8 mouse cellular contexts compared by ENCODE assay signal in the genomic region with DNA sequence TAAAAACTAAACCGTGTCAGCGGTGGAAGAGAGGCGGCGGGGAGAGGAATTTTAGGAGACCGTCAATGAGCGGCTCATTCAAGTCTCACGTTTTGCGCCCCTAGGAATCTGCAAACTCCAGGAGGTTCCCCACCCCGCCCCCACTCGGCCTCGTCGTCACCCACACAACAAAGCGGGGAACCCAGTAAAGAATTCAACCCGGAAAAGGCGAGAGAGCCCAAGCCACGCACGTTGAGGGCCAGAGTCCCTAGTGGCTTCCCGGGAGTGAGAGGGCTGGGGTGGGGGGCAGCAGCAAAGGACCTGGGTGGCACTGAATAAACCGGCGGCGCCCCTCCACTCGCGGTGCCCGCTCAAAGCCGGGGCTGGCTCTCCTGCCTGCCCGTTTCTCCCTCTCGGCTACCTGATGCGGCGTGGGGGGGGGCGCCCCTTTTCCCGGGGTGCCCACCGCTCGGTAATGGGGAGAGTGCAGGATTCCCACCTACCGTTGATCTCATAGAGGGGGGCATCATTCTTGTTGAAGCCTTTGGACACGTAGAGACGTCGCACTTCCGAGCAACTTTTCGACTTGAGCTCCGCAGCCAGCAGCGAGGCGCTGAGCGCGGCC. TPM values are rescaled to one million over a fixed set of nuclear protein-coding genes. Genes with fewer than 3 reads are reported as not detected.
DNase-seq lines count a peak whose midpoint lies in the region; ATAC-seq and TF ChIP-seq lines count a peak whose summit lies in the region.

No protein-coding gene starts in this region.

- WGBS in forebrain, embryonic 10.5 days: 17% methylated on average over 43 of the region's 44 CpGs
- 14% methylated on average over 39 of the region's 44 CpGs for WGBS in intestine, embryonic 14.5 days
- 23% methylated on average over 35 of the region's 44 CpGs for WGBS in lung, embryonic 16.5 days

- H3K27me3 ChIP-seq in E14TG2a.4 (ENCODE audit: insufficient read depth, low read length): peaks cover 10% of the 10 kb centered on the region
- peaks cover 49% of the 10 kb centered on the region for H3K27me3 ChIP-seq in forebrain, embryonic 10.5 days (ENCODE audit: poor library complexity, severe bottlenecking)
- H3K27me3 ChIP-seq in intestine, embryonic 14.5 days (replicated peaks; ENCODE audit: control insufficient read depth, insufficient read depth, low read length): peaks cover 19% of the 10 kb centered on the region; the same call in 1 of the 2 replicates
- no peaks in the 10 kb centered on the region for H3K27me3 ChIP-seq in lung, embryonic 16.5 days (ENCODE audit: control insufficient read depth, insufficient read depth, low read depth, low read length)

- H3K9me3 ChIP-seq in E14TG2a.4 (ENCODE audit: low read length): no peaks in the 10 kb centered on the region
- no peaks in the 10 kb centered on the region for H3K9me3 ChIP-seq in forebrain, embryonic 10.5 days
- no peaks in the 10 kb centered on the region for H3K9me3 ChIP-seq in intestine, embryonic 14.5 days (ENCODE audit: control insufficient read depth, low read length)
- no peaks in the 10 kb centered on the region for H3K9me3 ChIP-seq in lung, embryonic 16.5 days (ENCODE audit: control insufficient read depth, low read length)

- no peak for ATAC-seq in intestine, embryonic 14.5 days (replicated peaks; ENCODE audit: low FRiP score, low TSS enrichment, low read depth)
- ATAC-seq in lung, embryonic 16.5 days (ENCODE audit: low read depth): peak; percentile 3; the same call in 1 of the 2 replicates
- no peak for ATAC-seq in inflammation-experienced regulatory T-cells, adult 6 months

- TF ChIP-seq CTCF in E14TG2a.4 (conservative IDR thresholded peaks at IDR 0.05; ENCODE audit: low read length): no peak

- peak overlapping the region; percentile 93 for H3K27ac ChIP-seq in forebrain, embryonic 10.5 days
- H3K27ac ChIP-seq in intestine, embryonic 14.5 days (ENCODE audit: low read depth): no peak overlapping the region; the same call in 1 of the 2 replicates
- peak overlapping the region; percentile 38 for H3K27ac ChIP-seq in lung, embryonic 16.5 days (ENCODE audit: low read length)

- H3K4me2 ChIP-seq in intestine, embryonic 14.5 days (ENCODE audit: low read length): peak overlapping the region; percentile 65
- H3K4me2 ChIP-seq in lung, embryonic 16.5 days (ENCODE audit: low read depth, low read length): peak overlapping the region; percentile 67

- H3K9ac ChIP-seq in intestine, embryonic 14.5 days (ENCODE audit: low read length): peak overlapping the region; percentile 55
- H3K9ac ChIP-seq in lung, embryonic 16.5 days (ENCODE audit: low read length): peak overlapping the region; percentile 75

- peaks cover 9% of the 10 kb centered on the region; the same call in 1 of the 2 replicates for H3K36me3 ChIP-seq in E14TG2a.4 (ENCODE audit: insufficient read depth, low read length)
- peaks cover 24% of the 10 kb centered on the region for H3K36me3 ChIP-seq in forebrain, embryonic 10.5 days (replicated peaks)
- no peaks in the 10 kb centered on the region for H3K36me3 ChIP-seq in intestine, embryonic 14.5 days (ENCODE audit: control insufficient read depth, insufficient read depth, low read length)
- H3K36me3 ChIP-seq in lung, embryonic 16.5 days (ENCODE audit: control insufficient read depth, insufficient read depth, low read length): no peaks in the 10 kb centered on the region

- DNase-seq in embryo, embryonic 10.5 days (ENCODE audit: low spot score): peak; percentile 14
- no peak for DNase-seq in embryo, embryonic 10 days (ENCODE audit: low spot score)
- peak; percentile 26 for DNase-seq in forebrain, embryonic 10.5 days (ENCODE audit: extremely low spot score, low spot score)
- peak; percentile 61 for DNase-seq in intestine, embryonic 14.5 days (ENCODE audit: low spot score)
- no peak for DNase-seq in cerebellum, adult 8-10 months

- peak overlapping the region; percentile 82 for H3K4me3 ChIP-seq in E14TG2a.4 (replicated peaks; ENCODE audit: low read length)
- peak overlapping the region; percentile 70 for H3K4me3 ChIP-seq in forebrain, embryonic 10.5 days
- peak overlapping the region; percentile 47 for H3K4me3 ChIP-seq in intestine, embryonic 14.5 days (ENCODE audit: low read depth, low read length)
- peak overlapping the region; percentile 56 for H3K4me3 ChIP-seq in lung, embryonic 16.5 days (ENCODE audit: low read length)

- peaks cover 46% of the 10 kb centered on the region for H3K4me1 ChIP-seq in E14TG2a.4 (replicated peaks; ENCODE audit: low read depth, low read length)
- peaks cover 44% of the 10 kb centered on the region for H3K4me1 ChIP-seq in forebrain, embryonic 10.5 days
- H3K4me1 ChIP-seq in intestine, embryonic 14.5 days (replicated peaks; ENCODE audit: control insufficient read depth, insufficient read depth, low read length): no peaks in the 10 kb centered on the region
- H3K4me1 ChIP-seq in lung, embryonic 16.5 days (replicated peaks; ENCODE audit: control insufficient read depth, insufficient read depth, low read length): peaks cover 6% of the 10 kb centered on the region

RNA-seq across cellular contexts. Expression of a gene that starts 0.8 kb away (rescaled TPM):
- 74.0 and 83.7 TPM in 2 replicates for polyA plus RNA-seq in forebrain, embryonic 10.5 days (2016; fragmentation: Nextera tagmentation; extraction: Ambion mirVana)
- polyA plus RNA-seq in intestine, embryonic 14.5 days (2014; fragmentation: Nextera tagmentation; extraction: Ambion mirVana): 21.8 TPM in 2 replicates
- 48.4 and 50.8 TPM in 2 replicates for polyA plus RNA-seq in lung, embryonic 16.5 days (2015; fragmentation: Nextera tagmentation; extraction: Ambion mirVana)
- not detected for polyA plus RNA-seq in inflammation-experienced regulatory T-cells, adult 6 months (2017; shearing (Covaris generic))

Comparison
In these comparisons a context has a peak if more than half of its experiments do, and no peak if none do; other contexts are left out.
1. DNase-seq: peak in embryo, embryonic 10.5 days (single experiment), forebrain, embryonic 10.5 days (single experiment) and intestine, embryonic 14.5 days (single experiment); none in embryo, embryonic 10 days (single experiment) and cerebellum, adult 8-10 months (single experiment).
2. RNA of a gene that starts 0.8 kb away (polyA plus RNA-seq): 74.0 to 83.7 TPM in forebrain, embryonic 10.5 days, 48.4 to 50.8 TPM in lung, embryonic 16.5 days and 21.8 TPM in intestine, embryonic 14.5 days; not detected in inflammation-experienced regulatory T-cells, adult 6 months; every median in the first group is over 10 times any median in the second.
3. Peak in every context shown above with its lines, with median percentiles within 50 percentile points of each other: H3K4me3 ChIP-seq.